Mouse (Mus musculus) cortical plate, adult 2 months (tissue): Measurements from ENCODE around the gene Acer3.

Source experiments
- CTCF ChIP-seq: fragments of 200-500 bp; IDR thresholded peaks from 2 replicates; pipeline ENCODE4 v1.5.1; 2011; ENCODE audit warnings: mild to moderate bottlenecking, control low read depth, low read length; ENCODE audit not compliant: insufficient read depth; ENCODE audit errors: extremely low read depth
- POLR2A ChIP-seq: fragments of 200-500 bp; IDR thresholded peaks from 2 replicates; pipeline ENCODE4 v1.6.1; 2011; ENCODE audit warnings: mild to moderate bottlenecking, low read length, control low read depth; ENCODE audit not compliant: insufficient read depth; ENCODE audit errors: extremely low read depth

DNA sequence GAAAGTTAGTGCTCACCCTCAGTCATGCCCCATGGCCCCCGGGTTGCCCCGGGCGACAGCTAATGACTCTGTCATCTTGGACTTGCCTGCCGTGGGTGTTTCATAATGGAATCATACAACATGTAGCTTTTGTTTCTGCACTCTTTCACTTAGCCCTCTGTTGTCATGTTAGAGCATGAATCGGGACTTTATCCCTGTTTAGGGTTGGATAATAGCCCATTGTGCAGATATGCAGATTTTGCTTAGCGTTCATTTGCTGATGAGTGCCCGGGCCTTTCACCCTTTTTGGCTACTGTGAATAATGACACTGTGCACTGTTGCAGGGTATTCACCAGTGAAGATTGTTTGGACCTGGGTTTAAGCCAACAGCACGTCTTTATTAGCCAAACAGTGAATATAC is 134.4 kb downstream of the Acer3 start:
- no peak for TF ChIP-seq POLR2A
- no peak for TF ChIP-seq CTCF
